Mouse (Mus musculus): ENCODE measurements around the gene Helt. TPM values are rescaled to one million over a fixed set of nuclear protein-coding genes. Genes with fewer than 3 reads are reported as not detected.

Helt gene
- polyA plus RNA-seq (2012; rRNA removed) = not detected in 2 replicates

DNA sequence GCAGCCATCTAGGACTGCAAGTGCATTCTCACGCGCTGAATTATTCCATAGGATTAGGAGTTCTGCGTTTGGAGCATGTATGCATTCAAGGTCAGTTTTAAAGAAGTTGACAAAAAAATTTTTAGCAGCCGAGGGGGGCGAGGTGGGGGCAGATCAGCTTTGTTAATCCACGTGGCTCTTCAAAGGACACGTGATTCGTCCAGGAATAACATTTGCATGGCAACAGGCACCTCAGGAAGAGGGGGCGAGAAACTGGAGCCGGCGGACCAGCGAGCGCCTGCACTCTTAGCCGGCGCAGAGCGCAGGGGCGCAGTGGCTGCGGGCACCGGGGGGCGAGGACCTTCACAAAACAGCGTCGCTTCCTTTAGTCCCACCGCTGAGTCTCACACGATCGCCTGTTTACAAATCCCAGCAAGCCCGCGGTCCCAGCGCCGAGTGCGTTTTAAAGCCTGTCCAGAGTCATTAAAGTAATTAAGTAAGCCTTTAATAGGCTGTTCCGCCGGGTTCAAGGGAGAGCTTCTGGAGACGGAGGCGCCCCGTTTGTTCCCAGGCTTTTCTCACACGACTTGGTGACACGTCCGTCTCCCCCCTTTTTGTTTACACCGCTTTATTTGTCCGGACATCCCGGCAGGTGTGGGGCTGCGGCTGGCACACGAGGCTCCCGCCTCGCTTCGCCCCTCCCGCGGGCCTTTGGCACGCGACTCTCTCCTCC, at the start of gene Helt:
Helt (minus strand) TSS at position 491 of the 712 bp plus-strand sequence.
- Histone ChIP-seq H3K27me3 (ENCODE audit: control insufficient read depth, insufficient read depth, low read length) (peaks cover 10% of the 10 kb centered on the region; the same call in 1 of the 2 replicates), H3K4me1 (replicated peaks; ENCODE audit: control insufficient read depth, insufficient read depth, low read length) (no peaks in the 10 kb centered on the region), H3K27ac (ENCODE audit: control insufficient read depth, insufficient read depth, low read length) (no peak within 1 kb of the TSS), H3K36me3 (ENCODE audit: control insufficient read depth, insufficient read depth, low read length) (no peaks in the 10 kb centered on the region), H3K4me3 (ENCODE audit: control insufficient read depth, insufficient read depth, low read length) (no peak within 1 kb of the TSS)
- TF ChIP-seq CTCF (IDR thresholded peaks at IDR 0.05; ENCODE audit: borderline replicate concordance, control insufficient read depth, extremely low read depth, insufficient read depth, low read length, poor library complexity) (no peak), POLR2A (IDR thresholded peaks at IDR 0.05; ENCODE audit: control insufficient read depth, extremely low read depth, insufficient read depth, low read length, poor library complexity) (no peak)
- no peak for DNase-seq
- WGBS = 5% methylated on average over 50 of the region's 50 CpGs

DNA sequence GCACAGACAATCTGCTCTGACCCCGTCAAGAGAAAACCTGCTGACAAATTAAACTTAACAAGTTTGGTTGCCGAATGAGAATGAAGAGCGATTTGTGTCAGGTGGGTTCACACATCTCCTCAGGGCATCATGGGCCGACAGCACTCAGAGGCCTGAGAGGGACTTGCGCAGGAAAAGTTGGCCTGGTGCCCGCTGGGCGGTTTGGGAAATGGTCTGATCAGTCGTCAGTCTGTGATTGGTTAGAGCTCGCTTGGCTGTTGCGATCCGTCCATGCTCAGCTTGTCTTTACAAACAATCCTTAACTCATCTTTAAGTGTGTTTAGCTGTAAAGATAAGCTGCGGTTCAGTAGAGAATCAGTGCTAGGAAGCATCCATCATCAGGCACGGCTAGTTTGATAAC, 47.8 kb upstream of the Helt start:
- no peak for TF ChIP-seq CTCF (IDR thresholded peaks at IDR 0.05; ENCODE audit: borderline replicate concordance, control insufficient read depth, extremely low read depth, insufficient read depth, low read length, poor library complexity)
- TF ChIP-seq POLR2A (IDR thresholded peaks at IDR 0.05; ENCODE audit: control insufficient read depth, extremely low read depth, insufficient read depth, low read length, poor library complexity) = no peak
- Histone ChIP-seq H3K27me3 (ENCODE audit: control insufficient read depth, insufficient read depth, low read length) (no peaks in the 10 kb centered on the region), H3K4me1 (replicated peaks; ENCODE audit: control insufficient read depth, insufficient read depth, low read length) (no peaks in the 10 kb centered on the region), H3K36me3 (ENCODE audit: control insufficient read depth, insufficient read depth, low read length) (no peaks in the 10 kb centered on the region), H3K4me3 (ENCODE audit: control insufficient read depth, insufficient read depth, low read length) (no peak overlapping the region), H3K27ac (ENCODE audit: control insufficient read depth, insufficient read depth, low read length) (no peak overlapping the region)
- no peak for DNase-seq
- WGBS = 93% methylated on average over 13 of the region's 13 CpGs

DNA sequence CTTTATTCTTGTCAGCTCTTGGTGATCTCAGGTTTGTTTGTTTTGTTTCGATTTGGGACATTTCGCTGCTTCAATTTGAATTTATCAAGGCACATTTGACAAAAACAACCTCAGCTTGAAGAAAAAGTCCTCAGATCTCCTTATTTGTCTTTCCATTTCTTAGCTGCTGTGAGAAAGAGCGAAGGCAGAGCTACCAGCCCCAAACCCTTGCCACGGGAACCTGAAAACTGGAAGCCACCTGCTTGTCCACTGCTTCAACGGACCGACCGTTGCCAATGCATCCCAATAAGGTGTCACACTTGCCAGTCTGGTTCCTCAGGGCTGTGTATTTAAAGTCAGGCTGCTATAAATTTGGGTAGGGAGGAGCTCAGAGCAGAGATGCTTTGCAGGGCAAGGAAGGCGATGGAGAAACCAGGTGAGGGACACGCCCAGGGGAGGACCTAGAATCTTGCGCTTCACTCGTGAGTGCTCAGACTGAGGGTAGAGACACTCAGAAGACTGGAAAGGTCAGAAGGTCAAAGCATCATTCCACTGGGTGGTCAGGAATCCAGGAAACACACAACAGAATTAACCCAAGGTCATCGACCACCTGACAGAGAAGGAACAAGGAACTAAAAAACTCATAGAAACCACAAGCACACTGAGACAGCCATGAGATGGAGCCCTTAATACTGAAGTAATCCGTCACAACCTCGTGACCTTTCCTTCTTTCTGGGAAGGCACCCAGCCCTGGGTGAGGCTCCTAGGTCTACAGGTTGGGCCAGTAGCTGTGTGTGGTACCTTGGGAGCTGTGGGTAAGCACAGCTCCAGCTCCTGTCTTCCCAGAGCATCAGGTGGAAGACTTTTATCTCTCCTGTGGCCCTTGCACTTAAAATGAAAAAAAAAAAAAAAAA, 46.2 kb upstream of the Helt start:
- DNase-seq = no peak

DNA sequence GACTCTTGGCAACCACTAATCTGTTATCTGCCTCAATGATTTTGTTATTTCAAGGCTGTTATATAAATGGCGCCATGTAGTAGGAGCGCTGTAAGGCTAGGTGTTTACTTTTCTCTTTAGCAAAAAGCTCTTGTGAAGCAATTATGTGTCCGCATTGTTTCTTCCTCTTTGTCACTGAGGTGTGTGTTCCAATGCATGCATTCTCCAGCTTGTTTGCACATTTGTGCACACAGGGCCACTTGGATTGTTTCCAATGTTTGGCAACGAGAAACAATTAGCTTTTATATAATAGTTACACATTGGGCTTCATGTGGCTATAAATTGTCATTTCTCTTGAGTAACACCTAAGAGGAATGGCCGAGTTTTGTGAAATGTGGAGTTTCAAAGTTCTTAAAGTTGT, 44.8 kb upstream of the Helt start:
- no peaks in the 10 kb centered on the region for H3K27me3 ChIP-seq (ENCODE audit: control insufficient read depth, insufficient read depth, low read length)
- DNase-seq = no peak
- no peak overlapping the region for H3K4me3 ChIP-seq (ENCODE audit: control insufficient read depth, insufficient read depth, low read length)
- no peak for TF ChIP-seq POLR2A (IDR thresholded peaks at IDR 0.05; ENCODE audit: control insufficient read depth, extremely low read depth, insufficient read depth, low read length, poor library complexity)
- no peak for TF ChIP-seq CTCF (IDR thresholded peaks at IDR 0.05; ENCODE audit: borderline replicate concordance, control insufficient read depth, extremely low read depth, insufficient read depth, low read length, poor library complexity)
- WGBS = 89% methylated on average over 5 of the region's 5 CpGs
- H3K27ac ChIP-seq (ENCODE audit: control insufficient read depth, insufficient read depth, low read length) = no peak overlapping the region
- no peaks in the 10 kb centered on the region for H3K36me3 ChIP-seq (ENCODE audit: control insufficient read depth, insufficient read depth, low read length)
- H3K4me1 ChIP-seq (replicated peaks; ENCODE audit: control insufficient read depth, insufficient read depth, low read length) = no peaks in the 10 kb centered on the region

More for the DNA sequence above, 46.2 kb upstream of the Helt start:
- no peaks in the 10 kb centered on the region for H3K4me1 ChIP-seq (replicated peaks; ENCODE audit: control insufficient read depth, insufficient read depth, low read length)
- H3K27me3 ChIP-seq (ENCODE audit: control insufficient read depth, insufficient read depth, low read length) = no peaks in the 10 kb centered on the region
- H3K4me3 ChIP-seq (ENCODE audit: control insufficient read depth, insufficient read depth, low read length) = no peak overlapping the region
- TF ChIP-seq CTCF (IDR thresholded peaks at IDR 0.05; ENCODE audit: borderline replicate concordance, control insufficient read depth, extremely low read depth, insufficient read depth, low read length, poor library complexity) (no peak), POLR2A (IDR thresholded peaks at IDR 0.05; ENCODE audit: control insufficient read depth, extremely low read depth, insufficient read depth, low read length, poor library complexity) (no peak)
- WGBS = 74% methylated on average over 14 of the region's 14 CpGs
- no peak overlapping the region for H3K27ac ChIP-seq (ENCODE audit: control insufficient read depth, insufficient read depth, low read length)
- H3K36me3 ChIP-seq (ENCODE audit: control insufficient read depth, insufficient read depth, low read length) = no peaks in the 10 kb centered on the region

DNA sequence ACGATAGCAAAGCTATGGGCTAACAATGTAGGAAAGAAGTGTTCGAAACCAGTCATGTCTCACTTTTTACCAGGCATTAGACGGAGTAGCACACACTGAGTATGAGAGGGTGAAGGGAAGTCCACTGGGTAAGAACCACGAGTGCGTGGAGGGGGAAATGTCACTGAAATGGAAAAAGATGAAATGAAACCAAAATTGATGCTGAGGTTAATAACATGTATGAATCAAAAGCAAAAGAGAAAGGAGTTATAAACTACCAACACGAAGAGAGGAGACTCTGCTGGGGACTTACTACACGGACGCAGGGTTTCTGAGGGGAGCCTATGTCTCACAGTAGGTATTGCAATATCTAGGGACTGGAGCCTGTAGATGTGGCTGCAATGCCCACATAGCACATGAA, 41.9 kb upstream of the Helt start:
- 48% methylated on average over 8 of the region's 8 CpGs for WGBS
- Histone ChIP-seq H3K36me3 (ENCODE audit: control insufficient read depth, insufficient read depth, low read length) (no peaks in the 10 kb centered on the region), H3K27me3 (ENCODE audit: control insufficient read depth, insufficient read depth, low read length) (no peaks in the 10 kb centered on the region), H3K27ac (ENCODE audit: control insufficient read depth, insufficient read depth, low read length) (no peak overlapping the region), H3K4me3 (ENCODE audit: control insufficient read depth, insufficient read depth, low read length) (no peak overlapping the region), H3K4me1 (replicated peaks; ENCODE audit: control insufficient read depth, insufficient read depth, low read length) (no peaks in the 10 kb centered on the region)
- DNase-seq = no peak
- TF ChIP-seq POLR2A (IDR thresholded peaks at IDR 0.05; ENCODE audit: control insufficient read depth, extremely low read depth, insufficient read depth, low read length, poor library complexity) = no peak
- no peak for TF ChIP-seq CTCF (IDR thresholded peaks at IDR 0.05; ENCODE audit: borderline replicate concordance, control insufficient read depth, extremely low read depth, insufficient read depth, low read length, poor library complexity)

DNA sequence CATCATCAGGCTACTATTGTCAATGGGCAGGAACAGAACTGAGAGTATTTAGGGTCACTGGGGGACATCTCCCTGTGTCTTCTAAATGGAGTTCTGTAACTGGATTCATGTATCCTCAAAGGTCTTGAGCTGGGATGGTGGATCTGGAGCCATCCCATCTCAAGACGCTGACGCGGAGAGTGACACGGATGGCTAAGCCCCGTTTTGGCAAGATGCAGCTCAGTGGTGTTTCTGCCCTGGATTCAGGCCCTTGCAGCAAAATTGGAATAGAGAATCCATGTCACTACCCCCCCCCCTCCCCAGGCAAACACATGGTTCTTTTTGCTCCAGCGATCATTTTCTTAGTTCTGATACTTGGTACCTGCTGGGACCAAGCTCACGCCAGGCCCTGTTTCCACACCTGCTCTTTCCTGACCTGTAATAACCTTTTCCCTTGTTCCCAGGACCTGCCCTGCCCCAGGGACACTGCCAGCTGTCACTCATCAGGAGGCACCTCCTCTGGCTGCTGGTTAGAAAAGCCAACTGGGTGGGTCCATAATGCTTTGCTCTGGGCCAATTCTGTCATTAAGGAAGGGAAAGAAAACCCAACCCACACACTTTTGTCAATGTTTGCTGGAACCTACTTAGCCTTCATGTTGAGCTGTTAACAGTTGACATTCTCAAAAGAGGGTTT, 38.1 kb upstream of the Helt start:
- WGBS = 92% methylated on average over 7 of the region's 7 CpGs
- Histone ChIP-seq H3K27me3 (ENCODE audit: control insufficient read depth, insufficient read depth, low read length) (no peaks in the 10 kb centered on the region), H3K4me3 (ENCODE audit: control insufficient read depth, insufficient read depth, low read length) (no peak overlapping the region), H3K27ac (ENCODE audit: control insufficient read depth, insufficient read depth, low read length) (no peak overlapping the region), H3K4me1 (replicated peaks; ENCODE audit: control insufficient read depth, insufficient read depth, low read length) (no peaks in the 10 kb centered on the region), H3K36me3 (ENCODE audit: control insufficient read depth, insufficient read depth, low read length) (no peaks in the 10 kb centered on the region)
- TF ChIP-seq CTCF (IDR thresholded peaks at IDR 0.05; ENCODE audit: borderline replicate concordance, control insufficient read depth, extremely low read depth, insufficient read depth, low read length, poor library complexity) (no peak), POLR2A (IDR thresholded peaks at IDR 0.05; ENCODE audit: control insufficient read depth, extremely low read depth, insufficient read depth, low read length, poor library complexity) (no peak)
- no peak for DNase-seq
